Mouse (Mus musculus) cerebellum, postnatal 25 days (tissue): Measurements from ENCODE around the gene Pif1.

Experiments used
- DNase-seq, 2 experiments: peaks; one replicate each; pipeline ENCODE4 v3.0.0; 2021; ENCODE audit warnings: mixed read lengths in 2 of 2

Pif1 gene

GRCm38 (mm10) chr9:65600951-65601350, 14.0 kb downstream of the Pif1 start:
- DNase-seq, result no peak

DNA sequence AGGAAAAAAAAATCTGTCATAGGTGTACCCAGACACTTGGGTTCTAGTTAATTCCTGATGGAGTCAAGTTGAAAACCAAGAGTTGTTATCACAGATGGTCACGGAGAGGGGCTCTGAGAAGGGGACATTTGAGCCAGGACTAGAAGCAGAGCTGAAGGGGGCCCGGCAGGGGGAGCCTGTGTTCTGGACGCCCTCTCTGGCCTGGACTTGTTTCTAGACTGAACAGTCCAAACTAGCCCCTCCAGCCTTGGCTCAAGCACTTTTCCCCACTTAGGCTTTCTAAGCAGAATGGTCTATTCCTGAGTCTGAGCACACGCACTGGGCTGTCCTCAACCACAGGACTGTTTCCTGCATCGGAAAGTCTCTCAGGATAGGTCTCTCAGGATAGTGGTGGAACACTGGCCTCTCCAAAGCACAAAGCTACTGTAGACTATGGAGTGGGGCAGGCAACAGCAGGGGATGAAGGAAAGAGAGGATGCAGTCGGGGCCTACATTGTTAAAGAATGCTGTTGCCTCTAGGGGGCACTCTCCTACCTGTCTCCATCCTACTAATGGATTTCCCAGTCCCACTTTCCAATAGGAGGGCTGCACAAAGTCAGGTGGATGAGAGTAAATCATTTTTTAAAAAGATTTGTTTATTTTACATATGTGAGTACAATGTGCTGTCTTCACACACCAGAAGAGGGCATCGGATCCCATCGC, 16.6 kb downstream of the Pif1 start:
- peak in 1 of 2 experiments; percentile 30 for DNase-seq

GRCm38 (mm10) chr9:65605471-65606136, 18.6 kb downstream of the Pif1 start:
- DNase-seq, result peak; percentile 47 to 67

DNA sequence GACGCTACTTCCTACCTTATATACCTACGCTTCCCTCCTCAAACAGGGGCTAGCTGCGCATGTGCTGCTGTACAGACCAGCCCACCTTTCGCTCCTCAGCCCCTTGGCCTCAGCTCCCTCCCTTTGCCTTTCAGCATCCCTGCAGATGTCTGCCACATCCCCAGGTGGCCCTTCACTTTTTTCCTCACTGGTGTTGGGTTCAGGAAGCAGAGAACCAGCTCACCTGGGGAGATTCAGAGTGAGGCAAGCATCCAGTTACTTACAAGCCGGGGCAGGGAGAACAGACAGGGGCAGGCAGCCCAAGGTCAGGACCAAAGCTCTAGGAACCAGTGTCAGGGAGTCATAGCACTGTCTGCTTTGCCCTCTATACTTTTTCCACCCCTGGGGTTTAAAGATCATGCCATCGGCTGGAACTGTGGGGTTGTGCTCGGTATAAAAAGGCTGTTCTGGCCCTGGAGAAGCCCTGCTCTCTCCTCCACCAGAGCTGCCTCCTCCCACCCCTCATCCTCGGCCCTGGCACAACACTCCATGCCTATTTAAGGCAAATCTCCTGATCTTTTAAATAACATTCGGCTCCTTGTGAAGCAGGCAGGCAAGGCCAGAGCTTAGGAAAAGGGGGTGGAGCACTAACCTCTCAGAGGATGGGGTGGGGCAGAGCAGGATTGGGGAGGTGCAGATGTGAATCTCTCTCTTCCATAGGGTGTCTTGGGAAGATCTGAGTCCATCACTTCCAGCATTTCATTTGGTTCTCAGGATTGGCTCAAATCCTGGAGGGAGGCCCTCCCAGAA, 19.6 kb downstream of the Pif1 start:
- no peak for DNase-seq

GRCm38 (mm10) chr9:65607120-65607519, 20.2 kb downstream of the Pif1 start:
- DNase-seq, result no peak

DNA sequence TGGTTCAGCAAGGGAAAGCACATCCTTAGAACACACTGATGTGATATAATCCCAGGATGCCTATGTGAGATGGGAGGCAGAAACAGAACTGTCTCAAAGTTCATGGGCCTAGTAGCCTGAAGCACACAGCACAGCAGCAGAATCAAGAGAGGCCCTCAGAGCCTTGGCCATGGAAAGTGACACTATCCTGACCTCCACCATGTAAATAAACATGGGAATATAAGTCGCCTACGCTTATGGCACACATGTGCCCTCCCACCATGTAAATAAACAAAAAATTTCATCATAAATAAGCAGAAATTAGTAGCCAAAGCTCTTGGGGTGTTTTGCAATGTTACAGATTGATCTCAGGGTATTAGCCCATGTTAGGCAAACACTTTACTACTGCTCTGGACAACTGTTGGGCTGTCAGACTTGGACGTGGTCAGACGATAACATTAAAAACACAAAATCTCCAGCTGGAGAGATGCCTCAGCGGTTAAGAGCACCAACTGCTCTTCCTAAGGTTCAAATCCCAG, 25.1 kb downstream of the Pif1 start:
- DNase-seq, result no peak

GRCm38 (mm10) chr9:65613098-65613497, 26.1 kb downstream of the Pif1 start:
- DNase-seq, result no peak

DNA sequence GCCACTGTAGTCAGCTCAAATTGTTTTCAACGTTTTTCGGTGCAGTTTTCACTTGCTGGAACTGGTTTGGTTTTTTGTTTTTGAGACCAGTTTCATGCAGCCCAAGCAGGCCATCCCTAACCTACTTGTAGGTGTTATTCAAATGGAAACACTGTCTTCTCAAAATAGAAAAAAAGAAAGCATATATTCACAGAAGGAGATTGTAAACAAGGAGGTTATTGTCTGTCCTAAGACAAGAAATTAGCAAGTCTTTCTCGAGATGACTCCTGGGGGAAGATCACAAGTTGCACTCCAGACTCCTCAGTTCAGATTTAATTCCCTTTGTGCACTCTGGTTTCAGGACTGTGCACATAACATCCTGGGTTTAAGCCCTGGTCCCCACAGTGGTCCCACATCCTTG, 32.4 kb downstream of the Pif1 start:
- no peak for DNase-seq

DNA sequence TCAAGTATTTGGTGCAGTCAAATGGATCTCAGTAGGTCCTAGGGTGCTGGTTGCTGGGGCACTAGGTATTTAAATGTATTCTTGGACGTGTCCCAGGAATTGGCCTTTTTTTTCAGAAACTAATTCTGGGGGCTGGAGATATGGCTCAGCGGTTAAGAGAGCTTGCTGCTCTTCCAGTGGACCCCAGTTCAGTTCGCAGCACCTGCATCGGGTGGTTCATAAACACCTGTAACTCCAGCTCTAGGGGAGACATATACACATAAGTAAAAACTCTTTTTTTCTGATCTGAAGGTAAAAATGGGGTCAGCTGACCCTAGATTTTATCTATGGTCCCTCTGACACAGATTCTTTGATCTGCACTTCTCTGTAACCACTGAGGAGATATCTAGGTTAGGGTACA, 34.2 kb downstream of the Pif1 start:
- DNase-seq, result no peak

DNA sequence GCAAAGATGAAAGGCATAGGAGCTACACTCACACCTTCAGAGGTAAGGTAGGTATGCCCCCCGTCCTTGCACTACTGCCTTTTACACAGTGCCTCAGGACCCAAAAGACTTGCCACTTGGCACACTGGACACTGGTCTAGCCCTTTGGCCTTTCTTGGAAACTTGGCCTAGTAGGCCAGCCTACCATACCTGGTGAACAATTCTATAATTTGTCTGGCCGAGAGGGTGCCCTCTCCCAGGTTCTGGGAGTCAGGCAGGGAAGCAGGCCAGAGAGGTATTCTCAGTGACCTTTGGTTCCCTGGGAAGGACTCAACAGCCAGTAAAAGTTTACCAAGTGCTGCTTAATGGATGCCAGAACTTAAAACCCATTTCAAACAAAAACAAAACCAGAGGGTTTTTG, 34.7 kb downstream of the Pif1 start:
- no peak for DNase-seq

- DNase-seq, result no peak
These were observed 35.9 kb downstream of the Pif1 start for GRCm38 (mm10) chr9:65622826-65623225.

GRCm38 (mm10) chr9:65624266-65624665, 37.3 kb downstream of the Pif1 start:
- no peak for DNase-seq

DNA sequence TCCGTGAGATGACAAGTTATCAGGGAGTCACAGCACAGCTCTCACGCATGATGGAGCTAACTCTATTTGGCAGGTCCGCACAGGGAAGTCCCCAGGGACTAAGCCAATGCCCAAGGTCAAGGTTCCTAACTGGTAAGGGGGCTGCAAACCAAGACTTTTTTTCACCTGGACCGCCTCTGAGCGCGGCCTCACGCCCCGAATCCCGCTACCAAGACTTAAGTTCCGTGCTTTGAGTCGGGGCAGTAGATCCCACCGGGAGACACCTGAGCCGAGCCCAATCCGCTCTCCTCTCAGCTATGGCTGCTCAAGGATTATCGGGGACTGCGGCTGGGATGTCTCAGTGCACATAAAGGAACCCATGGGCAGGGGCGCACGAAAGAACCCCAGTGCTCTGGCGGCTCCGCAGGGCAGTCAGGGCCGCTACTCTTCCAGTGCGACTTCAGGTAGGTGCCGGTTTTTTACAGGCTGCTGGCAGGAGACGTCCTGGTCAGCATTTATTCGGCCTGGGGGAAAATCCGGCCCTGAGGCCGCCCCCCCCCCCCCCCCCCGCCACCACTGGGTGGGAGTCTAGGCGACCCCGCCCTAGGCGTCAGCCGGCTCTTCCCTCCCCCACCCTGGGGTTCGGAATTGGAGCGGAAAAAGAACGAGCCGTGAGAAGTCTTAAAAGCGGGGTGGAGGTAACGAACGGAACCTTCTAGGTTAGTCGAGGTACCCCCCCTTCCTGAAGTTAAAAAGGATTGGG, 42.2 kb downstream of the Pif1 start, which contains the start of gene Rbpms2:
Gene Rbpms2, plus strand, starts transcription at position 624 of the 742 bp plus-strand sequence.
- DNase-seq, result peak; percentile 17 to 24

GRCm38 (mm10) chr9:65629767-65630630, 43.0 kb downstream of the Pif1 start:
- peak; percentile 6 to 37 for DNase-seq

- DNase-seq, result peak; percentile 5 to 23
These were observed 43.8 kb downstream of the Pif1 start for GRCm38 (mm10) chr9:65630631-65631353.

GRCm38 (mm10) chr9:65631354-65632021, 44.5 kb downstream of the Pif1 start:
- no peak for DNase-seq

GRCm38 (mm10) chr9:65635766-65636165, 48.8 kb downstream of the Pif1 start:
- DNase-seq, result no peak

DNA sequence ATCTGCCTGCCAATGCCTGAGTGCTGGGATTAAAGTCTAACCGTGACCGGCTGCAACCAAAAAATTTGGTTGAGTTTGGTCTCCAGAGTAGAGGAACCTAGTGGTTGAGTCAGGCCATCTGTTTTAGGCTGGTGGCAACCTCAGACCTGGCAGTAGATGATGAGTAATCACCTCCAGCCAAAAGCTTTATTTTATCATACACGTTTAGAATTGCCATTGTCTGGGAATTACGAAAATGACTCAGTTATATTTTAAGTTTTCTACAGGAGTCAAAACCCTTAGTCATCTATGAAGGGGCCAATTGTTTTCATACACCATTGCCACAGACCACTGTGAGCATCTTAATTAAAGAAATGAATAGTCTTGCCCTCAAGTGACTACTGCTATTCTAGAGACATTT, 50.0 kb downstream of the Pif1 start:
- DNase-seq, result no peak

DNA sequence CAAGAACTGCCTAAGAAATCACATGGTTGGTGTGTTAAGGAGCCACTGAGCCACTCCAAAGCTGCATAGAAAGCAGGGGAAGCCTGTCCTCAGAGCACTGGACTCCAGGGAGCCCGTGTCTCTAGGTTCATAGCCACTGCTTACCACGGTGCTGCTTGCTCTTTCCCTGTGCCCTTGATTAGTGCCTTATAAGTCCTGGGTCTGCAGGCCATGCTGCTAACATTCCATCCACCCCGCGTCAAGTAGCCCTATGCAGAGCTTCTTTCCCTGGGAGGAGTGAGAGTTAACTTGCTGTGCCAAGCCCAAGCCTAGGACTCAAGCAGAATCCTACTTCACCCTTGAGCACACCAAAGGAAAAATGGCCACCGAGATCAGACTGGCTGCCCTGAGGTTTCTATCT, 52.1 kb downstream of the Pif1 start:
- DNase-seq, result no peak

- DNase-seq, result no peak
These were observed 54.0 kb downstream of the Pif1 start for GRCm38 (mm10) chr9:65640838-65641410.
